In the genomic region with DNA sequence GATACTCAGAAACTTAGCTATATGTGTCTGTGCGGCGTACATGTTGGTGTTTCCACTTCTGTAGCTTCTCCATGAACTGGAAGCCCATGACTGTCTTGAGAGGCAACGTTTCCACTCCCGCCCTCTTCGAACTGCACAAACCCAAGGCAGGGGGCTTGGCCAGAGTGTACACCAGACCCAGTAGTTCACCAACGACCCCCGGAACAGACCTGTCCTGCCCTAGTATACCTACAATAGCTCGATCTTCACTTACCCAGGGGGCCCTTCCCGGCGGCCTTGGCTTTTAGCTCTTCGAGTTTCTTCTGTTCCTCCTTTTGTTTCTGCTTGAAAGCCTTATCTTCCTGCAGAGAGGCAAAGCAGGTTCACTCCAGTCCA, we compare ENCODE assay signal across 7 mouse cellular contexts. TPM values are rescaled to one million over a fixed set of nuclear protein-coding genes. Genes with fewer than 3 reads are reported as not detected.
DNase-seq lines count a peak whose midpoint lies in the region; ATAC-seq lines count a peak whose summit lies in the region.

No protein-coding gene starts in this region.

- DNase-seq in lung, postnatal 36 days = no peak
- DNase-seq in limb, embryonic 11.5 days (ENCODE audit: low spot score) = no peak
- DNase-seq in Muller cell, postnatal 12 days (ENCODE audit: inconsistent ontology term) = no peak
- no peak for DNase-seq in embryo, embryonic 11 days

- ATAC-seq in lung, embryonic 16.5 days (ENCODE audit: low read depth) = peak; percentile 14; the same call in 1 of the 2 replicates
- 0 out of 2 replicates have a peak, but pooled peaks have one; percentile 17 for ATAC-seq in erythroblast, adult 5-6 weeks (replicated peaks; ENCODE audit: low FRiP score, poor library complexity, severe bottlenecking)
- ATAC-seq in limb, embryonic 11.5 days (ENCODE audit: insufficient number of reproducible peaks, low FRiP score, low TSS enrichment, low read depth) = peak; percentile 35
- ATAC-seq in stomach, embryonic 14.5 days (ENCODE audit: insufficient number of reproducible peaks, insufficient read depth, low FRiP score, low read depth) = no peak

- no peaks in the 10 kb centered on the region for H3K9me3 ChIP-seq in lung, embryonic 16.5 days (ENCODE audit: control insufficient read depth, low read length)
- no peaks in the 10 kb centered on the region for H3K9me3 ChIP-seq in limb, embryonic 11.5 days (ENCODE audit: control insufficient read depth, low read length)
- no peaks in the 10 kb centered on the region for H3K9me3 ChIP-seq in stomach, embryonic 14.5 days (ENCODE audit: control insufficient read depth, low read depth, low read length)

- H3K4me3 ChIP-seq in lung, embryonic 16.5 days (ENCODE audit: low read length) = peak overlapping the region; percentile 80
- H3K4me3 ChIP-seq in limb, embryonic 11.5 days (ENCODE audit: low read depth, low read length) = peak overlapping the region; percentile 80
- H3K4me3 ChIP-seq in stomach, embryonic 14.5 days (ENCODE audit: low read depth, low read length) = peak overlapping the region; percentile 74

- peaks cover 11% of the 10 kb centered on the region for H3K4me1 ChIP-seq in lung, embryonic 16.5 days (replicated peaks; ENCODE audit: control insufficient read depth, insufficient read depth, low read length)
- H3K4me1 ChIP-seq in limb, embryonic 11.5 days (ENCODE audit: control insufficient read depth, insufficient read depth, low read length) = peaks cover 7% of the 10 kb centered on the region; the same call in 1 of the 2 replicates
- peaks cover 16% of the 10 kb centered on the region; the same call in 1 of the 2 replicates for H3K4me1 ChIP-seq in stomach, embryonic 14.5 days (ENCODE audit: control insufficient read depth, insufficient read depth, low read length)

- H3K4me2 ChIP-seq in lung, embryonic 16.5 days (ENCODE audit: low read depth, low read length) = peak overlapping the region; percentile 80
- H3K4me2 ChIP-seq in limb, embryonic 11.5 days (ENCODE audit: low read depth, severe bottlenecking) = peak overlapping the region; percentile 91
- H3K4me2 ChIP-seq in stomach, embryonic 14.5 days (replicated peaks; ENCODE audit: low read depth, low read length) = peak overlapping the region; percentile 54

- H3K27me3 ChIP-seq in lung, embryonic 16.5 days (ENCODE audit: control insufficient read depth, insufficient read depth, low read depth, low read length) = no peaks in the 10 kb centered on the region
- H3K27me3 ChIP-seq in limb, embryonic 11.5 days (ENCODE audit: control insufficient read depth, insufficient read depth, low read length) = no peaks in the 10 kb centered on the region
- no peaks in the 10 kb centered on the region for H3K27me3 ChIP-seq in stomach, embryonic 14.5 days (ENCODE audit: control insufficient read depth, insufficient read depth, low read length)

- H3K36me3 ChIP-seq in lung, embryonic 16.5 days (ENCODE audit: control insufficient read depth, insufficient read depth, low read length) = peaks cover 12% of the 10 kb centered on the region
- H3K36me3 ChIP-seq in limb, embryonic 11.5 days (ENCODE audit: control insufficient read depth, insufficient read depth, low read length) = peaks cover 2% of the 10 kb centered on the region; the same call in 1 of the 2 replicates
- H3K36me3 ChIP-seq in stomach, embryonic 14.5 days (ENCODE audit: control insufficient read depth, insufficient read depth, low read length) = peaks cover 4% of the 10 kb centered on the region

- peak overlapping the region; percentile 86 for H3K9ac ChIP-seq in lung, embryonic 16.5 days (ENCODE audit: low read length)
- peak overlapping the region; percentile 72 for H3K9ac ChIP-seq in limb, embryonic 11.5 days (ENCODE audit: low read length)
- peak overlapping the region; percentile 72 for H3K9ac ChIP-seq in stomach, embryonic 14.5 days (replicated peaks; ENCODE audit: low read depth, low read length)

- peak overlapping the region; percentile 73 for H3K27ac ChIP-seq in lung, embryonic 16.5 days (ENCODE audit: low read length)
- no peak overlapping the region for H3K27ac ChIP-seq in limb, embryonic 11.5 days (replicated peaks; ENCODE audit: low read depth, low read length)
- peak overlapping the region; percentile 50; the same call in 1 of the 2 replicates for H3K27ac ChIP-seq in stomach, embryonic 14.5 days (ENCODE audit: low read length)

- WGBS in lung, embryonic 16.5 days = 4% methylated on average over 11 of the region's 11 CpGs
- WGBS in limb, embryonic 11.5 days = 4% methylated on average over 11 of the region's 11 CpGs
- WGBS in stomach, embryonic 14.5 days = 5% methylated on average over 11 of the region's 11 CpGs

RNA-seq across cellular contexts. Expression of a gene that starts 0.6 kb away (rescaled TPM):
- 11.2 and 13.1 TPM in 2 replicates for polyA plus RNA-seq in lung, embryonic 16.5 days (2015; fragmentation: Nextera tagmentation; extraction: Ambion mirVana)
- 2.5 TPM in 1 of 2 replicates, not detected in the other for total RNA-seq in erythroblast, adult 5-6 weeks (2015; ENCODE audit: low replicate concordance)
- 3.7 and 4.3 TPM in 2 replicates for total RNA-seq in erythroblast, adult 5-6 weeks (2017; ENCODE audit: low replicate concordance)
- polyA plus RNA-seq in limb, embryonic 11.5 days (2014; fragmentation: Nextera tagmentation; extraction: Ambion mirVana) = 13.9 and 14.9 TPM in 2 replicates
- polyA plus RNA-seq in stomach, embryonic 14.5 days (2014; fragmentation: Nextera tagmentation; extraction: Ambion mirVana) = 12.9 and 13.1 TPM in 2 replicates

RNA-seq across cellular contexts. Expression of a gene that starts 0.7 kb away (rescaled TPM):
- polyA plus RNA-seq in lung, embryonic 16.5 days (2015; fragmentation: Nextera tagmentation; extraction: Ambion mirVana) = 524 and 545 TPM in 2 replicates
- 104 and 108 TPM in 2 replicates for total RNA-seq in erythroblast, adult 5-6 weeks (2015; ENCODE audit: low replicate concordance)
- 44.6 and 57.0 TPM in 2 replicates for total RNA-seq in erythroblast, adult 5-6 weeks (2017; ENCODE audit: low replicate concordance)
- polyA plus RNA-seq in limb, embryonic 11.5 days (2014; fragmentation: Nextera tagmentation; extraction: Ambion mirVana) = 864 and 871 TPM in 2 replicates
- polyA plus RNA-seq in stomach, embryonic 14.5 days (2014; fragmentation: Nextera tagmentation; extraction: Ambion mirVana) = 633 and 676 TPM in 2 replicates

RNA-seq across cellular contexts. Expression of a gene that starts 7.8 kb away (rescaled TPM):
- 22.8 and 24.7 TPM in 2 replicates for polyA plus RNA-seq in lung, embryonic 16.5 days (2015; fragmentation: Nextera tagmentation; extraction: Ambion mirVana)
- total RNA-seq in erythroblast, adult 5-6 weeks (2015; ENCODE audit: low replicate concordance) = 4.2 TPM in 1 of 2 replicates, not detected in the other
- total RNA-seq in erythroblast, adult 5-6 weeks (2017; ENCODE audit: low replicate concordance) = 4.8 and 10.6 TPM in 2 replicates
- 28.4 and 30.6 TPM in 2 replicates for polyA plus RNA-seq in limb, embryonic 11.5 days (2014; fragmentation: Nextera tagmentation; extraction: Ambion mirVana)
- 27.2 and 29.3 TPM in 2 replicates for polyA plus RNA-seq in stomach, embryonic 14.5 days (2014; fragmentation: Nextera tagmentation; extraction: Ambion mirVana)

RNA-seq across cellular contexts. Expression of a gene that starts 13.5 kb away (rescaled TPM):
- polyA plus RNA-seq in lung, embryonic 16.5 days (2015; fragmentation: Nextera tagmentation; extraction: Ambion mirVana) = 17.4 and 18.6 TPM in 2 replicates
- not detected in 2 replicates for total RNA-seq in erythroblast, adult 5-6 weeks (2015; ENCODE audit: low replicate concordance)
- total RNA-seq in erythroblast, adult 5-6 weeks (2017; ENCODE audit: low replicate concordance) = not detected in 2 replicates
- polyA plus RNA-seq in limb, embryonic 11.5 days (2014; fragmentation: Nextera tagmentation; extraction: Ambion mirVana) = 13.7 and 15.2 TPM in 2 replicates
- polyA plus RNA-seq in stomach, embryonic 14.5 days (2014; fragmentation: Nextera tagmentation; extraction: Ambion mirVana) = 15.8 and 17.5 TPM in 2 replicates

RNA-seq across cellular contexts. Expression of a gene that starts 22.2 kb away (rescaled TPM):
- polyA plus RNA-seq in lung, embryonic 16.5 days (2015; fragmentation: Nextera tagmentation; extraction: Ambion mirVana) = 12.1 and 13.2 TPM in 2 replicates
- 7.3 and 19.6 TPM in 2 replicates for total RNA-seq in erythroblast, adult 5-6 weeks (2015; ENCODE audit: low replicate concordance)
- total RNA-seq in erythroblast, adult 5-6 weeks (2017; ENCODE audit: low replicate concordance) = 1.7 and 4.2 TPM in 2 replicates
- polyA plus RNA-seq in limb, embryonic 11.5 days (2014; fragmentation: Nextera tagmentation; extraction: Ambion mirVana) = 5.5 and 8.2 TPM in 2 replicates
- polyA plus RNA-seq in stomach, embryonic 14.5 days (2014; fragmentation: Nextera tagmentation; extraction: Ambion mirVana) = 11.6 and 12.2 TPM in 2 replicates
